Mouse (Mus musculus) cerebellum, adult 11 months (tissue): ENCODE results near the gene Cenpm.

Source experiments
- DNase-seq: peaks from one replicate; pipeline ENCODE4 v3.0.0; 2022

The Cenpm gene

DNA sequence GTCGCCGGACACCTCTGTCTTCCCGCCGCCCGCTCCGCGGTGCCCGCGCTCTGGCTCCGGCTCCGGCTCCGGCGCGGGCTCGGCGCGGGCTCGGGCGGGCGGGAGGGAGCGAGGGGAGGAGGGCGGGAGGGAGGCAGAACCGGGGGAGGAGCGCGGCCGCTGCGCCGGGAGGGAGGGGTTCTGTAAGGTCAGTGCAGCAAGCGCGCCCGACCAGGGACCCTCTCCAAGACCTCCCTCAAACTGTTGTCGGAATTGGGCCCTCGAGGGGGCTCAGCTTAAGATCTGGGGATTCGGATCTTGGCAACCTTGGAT lies 31.8 kb downstream of the Cenpm start, which contains the start of gene Shisa8:
Gene Shisa8 (minus strand): TSS at position 64 of the 312 bp plus-strand sequence.
- no peak for DNase-seq

DNA sequence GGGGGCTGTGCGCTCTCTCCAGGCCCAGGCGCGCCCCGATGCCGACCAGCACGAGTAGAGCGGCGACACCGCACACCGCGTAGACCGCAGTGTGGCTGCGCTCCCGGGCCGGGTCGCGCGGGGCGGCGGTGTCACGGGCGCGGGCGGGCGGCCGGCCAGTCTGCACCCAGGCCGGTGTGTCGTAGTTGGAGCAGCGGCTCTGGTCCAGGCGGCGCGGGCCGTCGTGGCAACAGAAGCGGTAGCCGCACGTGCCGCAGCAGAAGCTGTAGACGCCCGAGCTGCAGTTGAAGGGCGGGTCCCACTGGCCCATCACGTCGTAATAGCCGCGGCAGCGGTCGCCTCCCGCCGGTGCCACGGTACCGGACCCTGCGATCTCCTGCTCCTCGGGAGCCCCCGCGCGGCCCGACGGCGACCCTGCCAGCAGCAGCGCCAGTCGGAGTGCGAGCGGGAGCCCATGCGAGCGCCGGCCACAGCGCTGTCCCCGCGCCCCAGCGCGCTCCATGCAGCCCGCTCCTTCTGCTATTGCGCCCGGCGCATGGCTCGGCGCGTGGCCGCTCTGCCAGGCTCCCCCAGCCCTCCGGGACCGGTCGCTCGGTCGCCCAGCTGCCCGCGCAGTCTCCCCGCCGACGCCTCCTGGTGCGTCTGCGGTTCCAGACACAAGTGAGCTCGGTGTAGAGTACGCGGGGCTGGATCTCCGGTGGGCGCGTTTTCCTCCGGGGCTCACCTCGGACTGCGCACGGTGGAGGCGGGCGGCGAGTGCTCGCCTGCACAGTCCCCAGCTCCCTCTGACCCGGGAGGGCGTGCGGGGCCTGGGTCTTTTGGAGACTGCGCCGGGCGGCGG lies 32.4 kb downstream of the Cenpm start:
- DNase-seq, result peak; percentile 65

DNA sequence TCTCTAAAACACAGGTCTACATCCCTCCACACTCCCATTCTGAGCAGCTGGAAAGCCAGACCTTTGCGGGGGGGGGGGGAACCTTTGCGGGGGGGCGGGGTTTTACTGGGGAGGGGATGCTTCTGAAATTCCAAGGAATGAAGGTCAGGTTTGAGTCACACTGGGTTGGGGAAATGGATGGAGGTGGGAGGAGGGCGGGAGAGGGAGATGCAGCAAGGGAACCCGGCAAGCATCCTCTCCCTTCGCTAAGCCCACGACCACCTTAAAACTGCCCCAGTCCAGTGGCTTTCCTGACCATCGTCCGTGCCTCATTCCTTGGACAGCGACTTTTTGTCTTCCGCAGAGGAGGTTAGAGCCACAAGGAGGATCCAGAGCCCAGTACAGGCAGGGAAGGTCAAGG lies 33.3 kb downstream of the Cenpm start:
- no peak for DNase-seq

DNA sequence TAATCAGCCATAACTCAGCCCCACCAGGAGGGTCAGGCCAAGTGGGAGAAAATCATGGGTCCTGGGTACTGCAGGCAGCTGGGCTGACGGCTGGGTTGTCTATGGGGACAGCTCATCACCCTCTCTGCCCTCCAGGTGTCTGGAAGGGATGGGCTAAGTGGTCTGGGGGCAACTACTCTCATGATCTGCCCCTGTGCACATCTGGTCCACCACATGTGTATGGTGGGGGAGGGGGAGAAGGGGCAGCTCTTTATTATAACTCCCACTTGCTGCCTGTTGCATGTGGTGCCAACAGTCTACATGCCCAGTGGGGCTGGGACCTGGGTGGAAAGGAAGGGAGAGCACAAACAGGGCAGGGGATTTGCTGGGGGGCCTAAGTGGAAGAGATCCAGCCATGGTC lies 33.7 kb downstream of the Cenpm start:
- DNase-seq, result no peak

DNA sequence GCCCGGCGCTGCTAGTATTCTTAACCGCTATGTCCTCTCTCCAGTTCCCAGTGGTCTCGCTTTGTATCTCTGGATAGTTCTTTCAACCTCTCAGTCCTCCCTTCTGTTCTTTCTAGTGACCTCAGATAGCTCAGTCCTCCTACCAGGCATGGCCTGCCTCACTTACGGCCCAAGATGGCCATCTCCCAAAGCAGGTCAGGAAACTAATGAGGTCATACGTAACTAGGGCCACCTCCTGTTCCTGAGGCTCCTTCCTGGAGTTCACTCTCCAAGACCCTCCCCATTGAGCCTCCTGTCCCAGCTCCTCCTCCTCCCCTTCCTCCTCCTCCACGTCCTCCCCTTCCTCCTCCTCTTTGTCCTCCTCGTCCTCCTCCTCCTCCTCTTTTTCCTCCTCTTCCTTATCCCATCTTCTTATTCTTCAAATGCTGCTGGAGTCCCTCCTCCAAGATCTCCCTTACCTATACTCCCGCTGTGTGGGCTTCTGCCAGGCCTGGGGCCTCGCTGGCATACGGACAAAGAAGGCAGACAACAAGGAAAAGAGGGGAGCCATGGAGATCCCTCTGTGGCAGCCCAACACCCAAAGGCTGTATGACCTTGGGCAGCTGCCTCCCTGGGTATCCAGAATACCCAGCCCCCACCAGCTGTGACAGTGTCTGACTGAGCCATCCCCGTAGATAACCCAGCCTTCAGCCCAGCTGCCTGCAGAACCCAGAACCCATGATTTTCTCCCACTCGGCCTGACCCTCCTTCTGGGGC lies 35.1 kb downstream of the Cenpm start:
- DNase-seq, result no peak

DNA sequence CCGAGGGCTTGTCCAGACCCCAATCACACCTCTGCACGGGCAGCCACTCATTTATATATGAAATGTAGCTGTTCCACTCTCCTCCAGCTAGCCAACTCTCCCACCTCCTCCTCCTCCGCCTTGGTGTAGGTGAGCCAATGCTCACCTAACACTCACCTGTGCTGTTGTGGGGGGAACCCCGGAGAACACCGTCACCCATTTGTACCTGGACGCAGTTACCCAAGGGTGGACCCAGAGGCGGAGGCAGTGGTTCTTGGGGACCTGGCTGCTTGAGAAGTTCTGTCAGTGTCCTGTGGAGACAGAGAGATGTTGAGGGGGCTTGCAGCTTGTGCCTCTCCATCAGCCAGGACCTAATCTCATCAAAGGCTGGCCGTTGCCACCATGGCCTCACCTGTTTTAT lies 36.2 kb downstream of the Cenpm start:
- no peak for DNase-seq

DNA sequence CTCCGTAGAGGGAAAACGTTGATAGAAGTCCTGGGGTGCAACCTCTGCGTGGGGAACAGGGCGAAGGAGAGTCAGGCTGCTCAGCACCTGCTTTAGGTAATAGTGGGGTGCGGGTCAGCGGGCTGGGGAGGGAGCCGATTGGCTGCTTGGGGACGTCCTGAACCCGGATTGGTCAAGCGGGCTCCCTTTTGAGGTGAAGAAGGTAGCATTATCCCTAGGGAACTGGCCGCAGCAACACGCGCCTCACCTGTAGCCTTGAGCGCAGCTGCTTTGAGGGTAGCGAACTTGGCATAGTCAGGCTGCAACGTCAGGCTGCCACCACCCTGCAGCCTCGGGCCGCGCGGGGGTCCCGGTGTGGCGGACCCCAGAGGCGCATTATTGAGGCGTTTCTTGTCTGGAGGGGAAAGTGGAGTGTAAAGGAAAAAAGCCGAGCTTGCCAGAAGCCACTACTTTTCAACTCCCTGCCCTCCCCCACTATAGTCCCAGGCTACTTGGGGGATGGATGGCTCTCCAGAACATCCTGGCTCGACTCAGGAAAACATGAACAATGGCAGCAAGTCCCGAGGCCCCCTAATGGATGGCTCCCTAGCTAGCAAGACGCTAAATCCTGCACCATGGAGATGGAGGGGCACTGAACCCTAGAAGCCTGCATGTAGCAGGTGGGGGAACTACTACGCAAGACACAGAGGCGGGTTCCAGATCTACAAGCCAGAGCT lies 36.9 kb downstream of the Cenpm start:
- no peak for DNase-seq

DNA sequence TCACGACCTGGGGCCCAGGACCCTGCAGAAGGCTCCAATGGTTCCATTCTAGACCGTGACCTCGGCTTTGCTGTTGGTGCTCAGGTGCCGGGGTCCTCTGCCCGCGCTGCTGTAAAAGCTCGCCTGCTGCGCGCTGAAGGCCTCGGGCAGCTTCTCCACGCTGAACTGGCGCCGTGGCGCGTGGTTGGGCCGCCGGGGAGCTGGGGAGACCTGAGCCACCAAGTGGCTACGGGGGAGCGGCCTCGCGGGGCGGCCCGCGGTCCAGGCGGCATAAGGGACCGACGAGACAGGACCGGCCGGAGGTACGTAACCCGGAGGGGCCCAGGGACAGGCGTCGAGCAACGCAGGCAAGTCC lies 37.5 kb downstream of the Cenpm start:
- no peak for DNase-seq

DNA sequence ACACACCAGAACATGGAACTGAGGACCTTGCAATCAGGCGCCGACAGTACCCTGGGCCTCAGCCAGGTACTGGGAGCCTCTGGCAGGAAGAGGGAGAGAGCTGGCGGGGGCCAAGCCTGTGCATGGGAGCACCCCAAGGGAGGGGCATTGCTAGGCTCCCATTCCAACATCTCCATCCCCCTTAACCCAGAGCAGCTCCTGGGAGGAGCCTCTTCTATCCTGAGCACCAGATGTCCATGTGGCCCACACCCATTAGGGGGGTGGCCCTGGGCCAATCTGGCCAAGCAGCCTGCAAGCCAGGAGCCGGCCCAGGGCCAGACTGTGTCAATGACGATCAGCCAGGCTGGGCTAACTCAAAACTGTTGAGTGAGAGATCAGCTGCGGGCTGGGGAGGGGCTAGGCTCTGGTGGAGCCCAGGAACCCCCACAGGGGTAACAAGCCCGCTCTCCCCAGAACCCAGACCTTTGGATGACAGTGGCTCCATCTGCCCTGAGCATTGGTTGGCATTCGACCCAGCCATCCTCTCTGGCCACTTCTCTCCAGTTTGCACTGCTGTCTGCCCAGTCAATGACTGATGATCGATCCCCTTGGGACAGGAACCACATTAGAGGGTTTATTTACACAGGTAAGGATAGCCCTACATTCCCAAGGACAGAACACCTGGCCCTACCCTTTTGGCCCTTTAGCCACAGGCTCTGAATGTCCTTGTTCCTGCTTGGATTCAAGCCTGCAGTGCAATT lies 38.0 kb downstream of the Cenpm start:
- peak; percentile 94 for DNase-seq

DNA sequence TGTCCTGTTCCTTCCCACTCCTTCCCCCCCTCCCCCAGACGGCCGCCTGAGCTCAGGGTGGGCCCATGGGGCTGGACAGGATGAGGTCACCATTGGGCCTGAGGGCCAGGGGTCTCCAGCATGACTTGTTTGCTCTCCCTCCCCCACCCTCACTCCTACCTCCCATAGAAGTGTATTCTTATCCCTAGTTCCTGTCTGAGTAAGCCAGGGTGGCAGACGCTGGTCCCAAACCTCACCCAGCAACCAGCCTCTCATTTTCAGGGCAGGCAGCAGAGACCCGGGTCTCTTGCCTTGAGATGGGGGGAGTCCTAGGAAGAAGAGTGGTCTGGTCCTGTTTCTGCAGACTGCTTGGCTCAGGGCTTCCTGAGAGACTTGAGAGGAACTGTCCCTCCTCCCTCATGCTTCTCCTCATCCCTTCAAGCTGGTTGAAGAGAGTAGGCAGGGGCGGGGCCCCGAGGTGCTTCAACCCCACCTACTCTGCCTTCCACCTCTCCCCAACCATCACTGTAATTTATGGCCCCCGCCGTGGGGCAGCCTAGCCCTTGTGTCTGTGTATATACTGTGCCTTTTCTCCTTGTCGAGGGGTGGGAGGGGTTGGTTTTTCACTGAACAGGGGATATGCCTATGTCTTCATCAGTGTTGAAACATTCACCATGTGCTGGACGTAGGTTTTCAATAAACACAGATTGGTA lies 39.7 kb downstream of the Cenpm start:
- DNase-seq, result no peak

DNA sequence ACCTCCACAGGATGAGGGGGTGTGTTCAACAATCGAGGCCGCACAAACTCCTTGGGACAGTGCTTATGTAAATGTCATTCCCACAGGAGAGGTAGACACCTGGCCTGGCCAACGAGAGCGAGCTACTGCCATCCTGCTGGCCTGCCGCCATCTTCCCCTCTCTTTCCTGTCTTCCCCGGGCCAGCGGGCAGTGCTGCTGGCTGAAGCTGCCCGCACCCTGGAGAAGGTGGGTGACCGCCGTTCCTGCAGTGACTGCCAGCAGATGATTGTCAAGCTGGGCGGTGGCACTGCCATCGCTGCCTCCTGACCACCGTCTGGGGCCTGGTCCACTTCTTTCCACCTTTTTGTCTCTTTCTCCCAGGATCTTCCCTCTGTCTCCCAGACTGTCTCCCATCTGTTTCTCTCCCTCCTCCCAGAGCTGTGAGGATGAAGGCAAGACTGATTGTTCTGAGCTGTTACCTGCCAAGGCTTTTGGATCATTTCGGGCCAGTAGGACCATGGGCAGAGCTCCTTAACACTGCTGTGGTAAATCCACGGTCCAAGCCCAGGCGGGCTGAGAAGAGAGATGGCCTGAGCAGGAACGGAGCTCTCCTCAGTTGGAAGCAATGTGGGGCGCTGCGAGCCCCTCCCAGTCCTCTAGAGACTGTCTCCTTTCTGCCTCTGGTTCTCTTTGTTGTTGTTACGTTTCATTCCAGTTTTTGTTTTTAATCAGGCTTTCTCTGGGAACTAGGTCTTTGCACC lies 40.8 kb downstream of the Cenpm start:
- peak; percentile 78 for DNase-seq

DNA sequence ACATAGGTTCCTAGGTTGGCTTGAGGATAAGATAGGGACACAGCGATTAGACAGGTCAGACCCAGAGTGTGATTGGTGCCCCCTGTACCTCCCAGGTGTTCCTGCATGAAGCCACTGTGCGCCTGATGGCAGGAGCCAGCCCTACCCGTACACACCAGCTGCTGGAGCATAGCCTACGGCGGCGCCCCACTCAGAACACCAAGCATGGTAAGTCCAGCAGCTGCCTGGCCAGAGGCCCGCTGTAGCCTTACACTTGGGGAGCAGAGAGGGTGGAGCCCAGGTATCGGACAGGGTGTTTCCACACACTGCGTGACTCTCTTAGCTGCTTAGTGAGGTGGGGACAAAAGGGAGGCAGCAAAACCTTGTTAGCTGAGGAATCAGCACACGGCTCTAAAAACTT lies 41.5 kb downstream of the Cenpm start:
- no peak for DNase-seq

DNA sequence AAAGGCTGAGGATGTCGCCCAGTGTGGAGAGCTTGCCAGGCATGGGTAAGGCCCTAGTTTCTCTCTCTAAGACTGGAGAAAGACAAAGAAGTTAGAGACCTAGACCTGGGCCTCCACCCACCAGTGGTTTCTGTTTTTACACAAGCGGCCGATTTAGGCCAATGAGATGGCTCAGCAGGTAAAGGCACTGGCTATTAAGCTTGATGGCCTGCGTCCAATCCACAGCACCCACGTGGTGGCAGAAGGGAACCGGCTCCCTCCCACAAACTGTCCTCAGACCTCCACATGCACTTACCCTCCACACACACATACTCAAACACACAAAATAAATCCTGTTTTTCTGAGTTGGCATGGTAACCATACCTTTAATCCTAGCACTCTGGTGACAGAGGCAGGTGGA lies 42.5 kb downstream of the Cenpm start:
- DNase-seq, result no peak

DNA sequence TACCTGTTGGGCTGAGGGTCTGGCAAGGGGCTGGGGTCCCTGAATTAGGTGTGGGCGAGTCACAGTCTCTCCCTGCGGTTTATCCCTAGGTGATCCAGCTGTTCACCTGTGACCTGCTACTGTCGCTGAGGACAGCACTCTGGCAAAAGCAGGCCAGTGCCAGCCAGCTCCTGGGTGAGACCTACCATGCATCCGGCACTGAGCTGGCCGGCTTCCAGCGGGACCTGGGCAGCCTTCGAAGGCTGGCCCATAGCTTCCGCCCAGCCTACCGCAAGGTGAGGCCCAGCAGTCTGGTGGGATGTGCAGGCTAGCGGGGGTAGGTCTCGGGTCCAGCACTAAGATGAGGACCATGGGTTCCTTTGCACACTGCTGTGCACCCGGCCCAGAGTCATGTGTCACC lies 45.0 kb downstream of the Cenpm start:
- DNase-seq, result no peak

DNA sequence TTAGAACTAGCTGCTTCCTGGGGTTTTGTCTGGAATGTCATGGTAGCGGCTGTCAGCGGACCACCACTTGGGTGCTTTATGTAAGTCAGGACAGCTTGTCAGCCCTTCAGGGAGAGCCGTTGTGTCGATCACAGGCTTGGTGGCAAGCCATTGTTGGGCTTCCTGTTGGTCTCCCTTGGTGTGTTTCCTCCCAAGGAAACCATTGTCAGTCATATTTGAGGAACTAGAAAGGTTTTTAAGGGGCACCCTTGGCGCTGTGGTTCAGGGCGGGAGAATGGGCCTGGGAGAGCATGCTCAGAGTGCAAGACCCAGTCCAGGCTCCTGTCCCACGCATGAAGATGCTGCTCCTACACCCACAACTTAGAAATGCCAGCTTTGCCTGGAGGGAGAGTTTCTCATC lies 46.2 kb downstream of the Cenpm start:
- DNase-seq, result no peak

DNA sequence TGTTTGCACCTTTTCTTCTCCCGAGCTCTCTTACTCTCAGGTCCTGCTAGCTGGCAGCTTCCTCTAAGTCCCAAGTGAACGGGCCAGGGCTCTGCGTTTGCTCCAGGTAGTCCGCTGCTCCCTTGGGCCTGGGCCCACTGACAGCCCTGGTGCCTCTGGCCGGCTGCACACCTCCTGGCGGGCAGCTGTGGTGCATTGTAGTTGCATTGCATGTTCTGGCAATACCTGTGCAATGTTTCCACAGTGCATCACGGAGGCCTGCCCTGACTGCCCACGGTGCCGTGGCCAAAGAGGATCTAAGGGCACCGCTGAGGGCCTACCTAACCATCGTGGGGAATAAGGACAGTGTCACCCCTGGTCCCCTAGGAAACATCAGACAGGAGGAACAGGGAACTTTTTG lies 46.6 kb downstream of the Cenpm start:
- DNase-seq, result no peak

DNA sequence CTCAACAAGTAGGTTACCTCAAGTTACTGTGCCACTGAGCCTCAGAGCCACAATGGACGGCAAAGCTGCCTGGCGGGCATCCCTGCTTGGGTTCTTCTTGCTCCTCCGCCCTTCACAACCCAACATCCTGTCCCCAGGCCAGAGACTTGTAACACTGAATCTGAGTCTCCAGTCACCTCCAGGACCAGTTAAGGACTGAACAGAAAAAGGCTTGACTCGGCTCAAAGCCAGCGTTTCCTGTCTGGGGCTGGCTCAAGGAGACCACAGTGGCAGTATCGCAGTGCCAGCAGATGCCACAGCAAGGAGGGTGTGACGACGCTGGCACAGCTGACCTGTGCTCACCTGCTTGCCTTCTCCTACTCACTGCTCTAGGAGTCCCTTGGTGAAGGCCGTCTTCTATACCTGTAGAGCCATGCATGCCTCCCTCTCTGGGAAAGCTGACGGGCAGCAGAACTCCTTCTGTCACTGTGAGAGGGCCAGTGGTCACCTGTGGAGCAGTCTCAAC lies 47.2 kb downstream of the Cenpm start:
- no peak for DNase-seq

DNA sequence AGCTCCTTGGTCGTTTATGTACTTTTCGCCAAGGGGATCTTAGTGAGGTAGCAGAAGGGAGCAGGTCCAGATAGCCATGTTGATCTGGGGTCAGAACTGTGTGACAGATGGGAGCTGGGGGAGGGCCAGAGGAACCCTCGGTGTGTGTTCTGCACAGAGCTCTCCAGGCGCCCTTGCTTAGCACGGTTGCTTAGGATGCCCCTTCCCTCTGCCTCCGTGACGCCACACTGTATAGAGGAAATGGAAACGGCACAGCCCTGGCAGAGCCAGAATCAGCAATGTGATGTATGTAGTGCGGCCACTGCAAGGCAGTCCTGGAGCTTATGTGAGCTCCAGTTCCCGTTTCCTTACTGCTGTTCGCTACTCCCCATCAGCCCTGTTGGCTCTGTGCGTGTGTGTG lies 48.2 kb downstream of the Cenpm start:
- no peak for DNase-seq

DNA sequence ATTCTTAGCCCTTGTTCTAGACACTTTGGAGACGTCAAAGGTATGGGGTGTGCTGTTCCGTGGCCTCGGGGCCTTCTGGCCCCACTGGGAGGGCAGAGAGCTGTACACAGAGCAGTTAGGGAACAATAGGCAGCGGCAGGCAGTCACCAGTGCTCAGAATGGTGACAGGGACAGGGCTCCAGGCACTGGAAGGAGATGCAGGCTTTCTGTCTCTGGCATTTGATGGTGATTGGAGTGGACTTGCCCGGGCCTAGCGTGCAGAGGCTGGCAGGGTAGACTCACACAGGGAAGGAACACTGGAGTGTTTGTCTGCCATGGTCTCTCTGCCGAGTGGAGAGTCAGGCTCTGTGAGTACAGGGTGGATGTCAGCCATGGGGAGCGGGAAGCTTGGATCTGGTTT lies 51.9 kb downstream of the Cenpm start:
- DNase-seq, result no peak

DNA sequence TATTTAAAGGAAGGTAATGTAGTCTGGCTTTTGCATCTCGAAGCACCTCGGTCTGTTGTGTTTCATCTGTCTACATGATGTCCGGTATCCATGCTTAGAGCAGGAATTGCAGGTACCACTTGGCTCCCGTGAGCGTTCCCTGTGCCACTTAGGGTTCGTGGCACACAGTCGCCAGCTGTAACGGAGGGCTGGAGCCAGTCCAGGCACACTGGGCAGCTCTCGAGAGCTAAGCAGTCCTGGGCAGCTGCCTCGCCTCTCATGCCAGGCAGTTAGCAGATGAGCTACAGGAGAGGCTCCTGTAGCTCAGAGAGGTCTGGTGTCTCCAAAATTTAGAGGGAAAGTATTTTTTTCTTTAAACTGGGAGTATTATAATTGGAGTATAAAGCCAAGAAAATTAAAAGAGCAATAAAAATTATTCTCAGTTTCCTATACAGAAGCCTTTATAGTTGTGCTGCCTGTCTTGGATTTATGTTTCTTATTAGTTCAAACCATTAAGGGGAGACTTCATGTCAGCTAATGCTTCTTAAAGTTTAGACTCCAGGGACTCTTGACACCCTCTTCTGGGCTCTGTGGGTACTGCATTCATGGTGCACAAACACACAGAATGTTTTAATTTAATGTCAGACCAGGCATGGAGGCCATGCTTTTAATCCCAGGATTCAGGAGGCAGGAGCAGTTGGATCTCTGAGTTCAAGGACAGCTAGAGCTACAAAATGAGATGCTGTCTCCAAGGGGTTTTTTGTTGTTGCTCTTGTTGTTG lies 55.9 kb downstream of the Cenpm start:
- no peak for DNase-seq

DNA sequence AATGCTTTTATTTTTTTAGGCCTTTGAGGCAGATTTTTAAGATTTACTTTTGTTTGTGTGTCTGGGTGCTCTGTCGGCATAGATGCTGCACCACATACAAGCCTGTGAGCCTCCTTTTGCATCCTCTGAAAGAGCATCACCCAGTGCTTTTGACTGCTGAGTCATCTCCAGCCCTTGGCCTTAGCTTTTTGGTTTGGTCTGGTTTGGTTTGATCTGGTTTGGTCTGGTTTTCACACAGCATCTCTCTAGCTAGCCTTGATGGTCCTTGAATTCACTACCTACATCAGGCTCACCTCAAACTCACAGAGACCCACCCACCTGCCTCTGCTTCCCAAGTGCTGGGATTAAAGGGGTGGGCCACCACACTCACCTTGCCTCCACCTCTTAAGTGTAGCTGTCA lies 56.6 kb downstream of the Cenpm start:
- no peak for DNase-seq
